Mouse (Mus musculus) neural tube, embryonic 11.5 days (tissue): ENCODE results near the gene Pakap. TPM values are rescaled to one million over a fixed set of nuclear protein-coding genes. Genes with fewer than 3 reads are reported as not detected.

Experiments used
- ATAC-seq: fragments of 200-750 bp; cut with Nextera tagmentation; 2 replicates; pipeline ENCODE4 v1.8.0; 2017; ENCODE audit warnings: moderate number of reproducible peaks, mild to moderate bottlenecking, moderate TSS enrichment, moderate library complexity; ENCODE audit not compliant: insufficient read depth, low FRiP score, low TSS enrichment
- DNase-seq: peaks from one replicate; pipeline ENCODE4 v3.0.0-alpha.2; 2015; ENCODE audit warnings: low spot score
- H3K27ac ChIP-seq: fragments of 300-500 bp; sonication (generic); 2 replicates; pipeline ENCODE4 v1.5.1; 2014; ENCODE audit warnings: low read depth, mild to moderate bottlenecking, low read length
- H3K27me3 ChIP-seq: fragments of 300-500 bp; sonication (generic); 2 replicates; pipeline ENCODE4 v1.6.1; 2014; ENCODE audit warnings: mild to moderate bottlenecking, low read length, mixed read lengths; ENCODE audit not compliant: control insufficient read depth, insufficient read depth
- H3K36me3 ChIP-seq: fragments of 300-500 bp; sonication (generic); 2 replicates; pipeline ENCODE4 v1.6.1; 2014; ENCODE audit warnings: mild to moderate bottlenecking, low read length, moderate library complexity, mixed read lengths; ENCODE audit not compliant: control insufficient read depth, insufficient read depth
- H3K4me1 ChIP-seq: fragments of 300-500 bp; sonication (generic); 2 replicates; pipeline ENCODE4 v1.6.1; 2014; ENCODE audit warnings: low read length, mixed read lengths; ENCODE audit not compliant: control insufficient read depth, insufficient read depth
- H3K4me2 ChIP-seq: fragments of 300-500 bp; sonication (generic); 2 replicates; pipeline ENCODE4 v1.6.1; 2014; ENCODE audit warnings: low read depth, mild to moderate bottlenecking, moderate library complexity
- H3K4me3 ChIP-seq: fragments of 300-500 bp; sonication (generic); 2 replicates; pipeline ENCODE4 v1.5.1; 2014; ENCODE audit warnings: low read depth, low read length
- H3K9ac ChIP-seq: fragments of 300-500 bp; sonication (generic); 2 replicates; pipeline ENCODE4 v1.6.1; 2014; ENCODE audit warnings: mild to moderate bottlenecking, low read length
- H3K9me3 ChIP-seq: fragments of 300-500 bp; sonication (generic); 2 replicates; pipeline ENCODE4 v1.6.1; 2016; ENCODE audit warnings: low read length; ENCODE audit not compliant: control insufficient read depth
- WGBS: fragments of 180-500 bp; shearing (Covaris S2); extraction: QIAGEN DNeasy Blood & Tissue Kit; methylation state at CpG from one replicate; pipeline ENCODE4 v1.1.7; 2014; 5-methylcytosine and 5-hydroxymethylcytosine counted together
- polyA plus RNA-seq: library from polyadenylated mRNA; unstranded; fragments of >200 nt; fragmentation: Nextera tagmentation; extraction: Ambion mirVana; gene quantifications from 2 replicates; pipeline ENCODE4 v1.2.1, GENCODE M21; 2014

Gene Pakap
- polyA plus RNA-seq, 1 experiment from 2014 or later, result 20.8 TPM

DNA sequence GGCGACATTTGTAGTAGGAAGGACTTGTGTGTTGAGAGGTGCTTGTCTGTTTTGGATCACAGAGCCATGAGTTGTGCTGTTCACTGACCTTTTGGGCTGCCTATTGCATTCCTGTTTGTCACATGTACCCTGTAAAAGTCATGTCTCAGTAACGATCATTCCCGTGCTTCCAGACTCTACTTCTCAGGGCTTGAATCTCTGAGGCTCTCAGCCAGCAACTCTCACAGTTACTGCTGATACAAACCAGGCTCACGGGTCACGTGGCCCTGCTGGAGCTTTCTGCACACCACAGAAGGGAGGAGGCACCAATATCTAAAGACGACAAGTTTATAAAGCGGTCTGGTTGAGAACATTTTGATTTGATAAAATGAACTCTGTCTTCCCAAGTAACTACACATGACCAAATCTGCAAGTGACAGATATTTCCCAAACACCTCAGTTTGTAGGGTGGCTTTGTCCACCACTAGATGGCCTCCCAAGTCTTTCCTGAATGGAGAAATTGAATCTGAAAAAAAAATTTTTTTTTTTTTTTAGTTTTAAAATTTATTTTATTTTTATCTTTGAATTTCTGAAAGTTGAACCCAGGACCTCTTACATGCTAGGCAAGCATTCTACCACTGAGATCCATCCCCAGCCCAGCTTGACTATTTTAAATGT lies 103.0 kb downstream of the Pakap start:
- Histone ChIP-seq H3K27ac (no peak overlapping the region), H3K36me3 (no peaks in the 10 kb centered on the region), H3K9ac (no peak overlapping the region), H3K9me3 (no peaks in the 10 kb centered on the region), H3K4me2 (no peak overlapping the region), H3K4me3 (no peak overlapping the region), H3K4me1 (no peaks in the 10 kb centered on the region), H3K27me3 (no peaks in the 10 kb centered on the region)
- no peak for ATAC-seq
- 74% methylated on average over 7 of the region's 7 CpGs for WGBS
- no peak for DNase-seq

DNA sequence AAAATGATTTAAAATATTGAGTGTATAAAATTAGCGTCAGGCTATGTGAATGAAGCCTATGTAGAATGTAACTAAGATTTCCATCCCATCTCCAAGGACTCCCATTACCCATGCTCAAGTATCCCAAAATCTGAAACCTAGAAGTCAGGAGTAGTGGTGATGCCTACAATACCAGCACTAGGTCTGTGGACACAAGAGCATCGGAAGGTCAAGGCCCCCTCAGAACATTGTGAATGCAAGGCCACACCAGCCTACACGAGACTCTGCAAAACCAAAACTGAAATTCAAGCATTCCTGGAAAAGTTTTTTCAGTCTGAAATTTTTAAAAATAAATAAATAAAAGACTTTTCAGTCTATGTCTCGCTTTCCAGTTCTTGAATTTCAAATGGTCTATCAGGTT lies 104.6 kb downstream of the Pakap start:
- H3K4me3 ChIP-seq, result no peak overlapping the region
- H3K9ac ChIP-seq, result no peak overlapping the region
- no peaks in the 10 kb centered on the region for H3K4me1 ChIP-seq
- WGBS, result 81% methylated on average over 4 of the region's 4 CpGs
- no peak overlapping the region for H3K27ac ChIP-seq
- no peak overlapping the region for H3K4me2 ChIP-seq
- DNase-seq (no peak), ATAC-seq (no peak)
- H3K27me3 ChIP-seq, result no peaks in the 10 kb centered on the region
- no peaks in the 10 kb centered on the region for H3K9me3 ChIP-seq
- no peaks in the 10 kb centered on the region for H3K36me3 ChIP-seq

DNA sequence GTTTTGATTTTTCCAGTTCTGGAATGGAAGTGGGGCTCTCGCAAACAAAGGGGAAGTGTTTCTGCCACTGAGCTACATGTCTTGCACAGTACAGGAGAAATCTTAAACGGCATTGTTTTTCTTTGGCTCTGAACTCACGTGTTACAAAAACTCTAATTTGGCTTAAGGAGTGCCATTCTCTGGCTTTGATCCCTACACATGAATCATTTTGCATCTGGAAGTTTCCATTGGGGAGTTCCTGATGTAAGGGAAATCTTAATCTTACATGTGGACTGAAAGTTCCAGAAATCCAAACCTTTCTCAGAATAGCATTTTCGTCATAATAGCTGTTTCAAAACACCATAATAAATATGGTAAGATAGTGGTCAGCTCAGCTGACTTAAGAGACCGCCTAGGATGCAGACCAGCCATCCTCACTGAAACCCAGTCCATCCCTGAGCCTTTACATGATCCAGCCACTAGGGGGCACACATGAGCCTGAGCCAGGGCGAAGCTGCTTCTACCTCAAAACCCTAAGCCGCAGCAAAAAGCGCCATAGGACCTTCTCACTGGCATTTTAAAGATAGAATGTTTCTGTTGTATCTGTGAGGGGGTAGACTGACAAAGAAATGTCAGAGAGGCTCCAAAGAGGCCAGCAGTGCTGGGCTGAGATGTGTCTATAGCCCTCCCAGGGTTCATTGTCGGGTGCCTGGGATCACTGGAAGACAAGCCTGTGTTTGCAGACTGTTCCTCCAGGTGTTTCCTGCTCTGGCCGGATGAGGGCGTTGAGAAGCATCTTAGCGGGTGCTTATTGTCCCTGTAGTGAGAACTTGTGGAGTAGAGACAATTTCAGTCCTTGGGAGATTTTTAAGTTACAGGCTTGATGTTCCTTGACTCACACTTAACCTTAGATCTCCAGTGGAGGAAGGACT lies 105.3 kb downstream of the Pakap start:
- Histone ChIP-seq H3K4me2 (peak overlapping the region; percentile 41), H3K9me3 (no peaks in the 10 kb centered on the region), H3K4me1 (no peaks in the 10 kb centered on the region), H3K36me3 (no peaks in the 10 kb centered on the region), H3K9ac (peak overlapping the region; percentile 45), H3K27ac (peak overlapping the region; percentile 17; the same call in 1 of the 2 replicates), H3K4me3 (no peak overlapping the region), H3K27me3 (no peaks in the 10 kb centered on the region)
- ATAC-seq (peak; percentile 60; the same call in 1 of the 2 replicates), DNase-seq (peak; percentile 88)
- WGBS, result 15% methylated on average over 12 of the region's 12 CpGs

DNA sequence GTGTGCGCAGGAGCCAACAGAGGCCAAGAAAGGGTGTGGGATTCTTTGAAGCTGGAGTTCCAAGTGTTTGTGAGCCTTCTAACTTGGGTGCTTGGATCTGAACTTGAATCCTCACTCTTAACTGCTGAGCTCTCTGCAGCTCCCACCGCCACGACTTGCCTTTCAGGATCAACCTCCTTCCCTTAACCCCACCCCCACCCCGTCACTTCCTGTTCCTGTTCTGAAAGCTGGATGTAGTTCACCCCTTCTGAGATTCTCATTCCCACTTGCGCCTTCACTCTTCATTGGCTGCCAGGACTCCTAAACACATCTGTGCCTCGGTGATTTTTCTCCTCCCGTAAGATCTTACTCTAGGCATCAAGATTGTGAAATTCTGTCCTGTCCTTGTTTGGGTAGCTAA lies 106.4 kb downstream of the Pakap start:
- H3K27me3 ChIP-seq, result no peaks in the 10 kb centered on the region
- H3K9ac ChIP-seq, result no peak overlapping the region
- no peak overlapping the region for H3K27ac ChIP-seq
- no peaks in the 10 kb centered on the region for H3K36me3 ChIP-seq
- no peak for DNase-seq
- WGBS, result 79% methylated on average over 7 of the region's 7 CpGs
- no peak for ATAC-seq
- no peak overlapping the region for H3K4me2 ChIP-seq
- no peaks in the 10 kb centered on the region for H3K4me1 ChIP-seq
- H3K4me3 ChIP-seq, result no peak overlapping the region
- no peaks in the 10 kb centered on the region for H3K9me3 ChIP-seq

DNA sequence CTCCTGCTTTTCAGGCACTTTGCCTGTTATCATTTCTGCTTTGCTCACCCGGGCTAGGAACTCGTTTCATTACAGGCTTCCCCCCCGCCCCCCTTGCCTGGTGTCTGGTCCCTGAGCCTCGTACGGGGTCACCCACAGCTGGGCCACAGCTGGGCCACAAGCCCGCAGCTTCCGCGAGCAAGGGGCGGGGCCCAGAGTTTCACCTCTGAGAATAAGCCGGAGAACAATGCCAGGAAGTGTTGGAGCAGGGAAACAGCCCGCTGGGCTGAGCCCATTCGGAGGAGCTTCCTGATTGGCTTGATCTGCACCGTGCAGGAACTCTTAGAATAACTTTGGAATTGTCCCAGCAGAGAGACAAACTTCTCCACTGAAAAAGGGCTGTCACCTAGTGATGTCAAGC lies 107.4 kb downstream of the Pakap start:
- H3K27ac ChIP-seq, result no peak overlapping the region

DNA sequence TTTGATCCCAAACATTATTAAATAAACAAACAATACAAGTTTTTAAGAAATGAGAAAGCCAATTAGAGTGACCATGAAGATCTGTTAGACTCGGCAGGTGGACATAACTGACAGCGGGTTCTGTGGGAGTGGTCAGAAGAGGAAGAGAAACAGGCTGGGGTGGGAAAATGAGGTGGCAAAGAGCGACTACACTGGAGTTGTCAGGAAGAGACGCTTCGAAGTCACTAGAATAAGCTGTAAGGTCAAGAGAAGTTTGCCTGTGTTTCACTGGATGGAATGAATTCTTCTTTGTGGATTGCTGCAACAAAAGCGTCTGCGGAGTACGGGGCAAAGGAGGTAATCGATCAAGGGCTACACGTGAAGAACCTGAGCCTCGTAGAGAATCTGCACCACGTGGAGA lies 109.9 kb downstream of the Pakap start:
- no peak overlapping the region for H3K27ac ChIP-seq
- WGBS, result 87% methylated on average over 12 of the region's 12 CpGs

More for the DNA sequence above, 107.4 kb downstream of the Pakap start:
- Histone ChIP-seq H3K9ac (0 out of 2 replicates have a peak overlapping the region, but pooled peaks have one; percentile 26), H3K4me2 (peak overlapping the region; percentile 34), H3K36me3 (no peaks in the 10 kb centered on the region), H3K9me3 (no peaks in the 10 kb centered on the region), H3K27me3 (no peaks in the 10 kb centered on the region), H3K4me1 (no peaks in the 10 kb centered on the region), H3K4me3 (no peak overlapping the region)
- WGBS, result 3% methylated on average over 13 of the region's 13 CpGs
- ATAC-seq, result 0 out of 2 replicates have a peak, but pooled peaks have one; percentile 10
- peak; percentile 50 for DNase-seq

DNA sequence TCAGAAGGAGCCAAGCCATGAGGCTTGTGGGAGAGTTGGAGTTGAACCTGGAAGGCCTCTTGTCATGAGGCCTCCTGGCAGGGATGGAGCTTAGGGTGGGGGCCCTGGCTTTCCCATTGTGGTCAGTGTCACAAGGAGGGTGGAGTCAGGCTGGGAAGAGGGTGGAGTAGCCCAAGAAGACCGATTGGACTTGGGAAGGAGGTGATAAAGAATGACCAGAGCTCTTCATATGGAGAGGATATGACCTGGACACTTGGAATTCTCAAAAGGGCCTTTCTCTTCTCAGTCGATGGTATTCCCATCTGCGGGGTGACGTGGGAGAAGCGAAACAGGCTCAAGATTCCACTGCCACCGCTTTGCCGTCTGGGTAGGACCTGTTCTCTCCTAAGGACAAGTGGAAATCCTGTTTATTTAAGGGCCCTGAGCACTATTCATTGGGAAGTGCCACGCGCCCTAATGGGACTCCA lies 111.0 kb downstream of the Pakap start:
- no peak overlapping the region for H3K4me2 ChIP-seq
- no peaks in the 10 kb centered on the region for H3K4me1 ChIP-seq
- H3K36me3 ChIP-seq, result no peaks in the 10 kb centered on the region
- no peak overlapping the region for H3K27ac ChIP-seq
- no peak for DNase-seq
- WGBS, result 80% methylated on average over 9 of the region's 9 CpGs
- no peak overlapping the region for H3K9ac ChIP-seq
- H3K9me3 ChIP-seq, result no peaks in the 10 kb centered on the region
- no peak for ATAC-seq
- no peaks in the 10 kb centered on the region for H3K27me3 ChIP-seq
- H3K4me3 ChIP-seq, result no peak overlapping the region

More for the DNA sequence above, 109.9 kb downstream of the Pakap start:
- Histone ChIP-seq H3K4me1 (no peaks in the 10 kb centered on the region), H3K9me3 (no peaks in the 10 kb centered on the region), H3K36me3 (no peaks in the 10 kb centered on the region), H3K4me2 (no peak overlapping the region), H3K9ac (no peak overlapping the region), H3K4me3 (no peak overlapping the region), H3K27me3 (no peaks in the 10 kb centered on the region)
- DNase-seq (no peak), ATAC-seq (no peak)

DNA sequence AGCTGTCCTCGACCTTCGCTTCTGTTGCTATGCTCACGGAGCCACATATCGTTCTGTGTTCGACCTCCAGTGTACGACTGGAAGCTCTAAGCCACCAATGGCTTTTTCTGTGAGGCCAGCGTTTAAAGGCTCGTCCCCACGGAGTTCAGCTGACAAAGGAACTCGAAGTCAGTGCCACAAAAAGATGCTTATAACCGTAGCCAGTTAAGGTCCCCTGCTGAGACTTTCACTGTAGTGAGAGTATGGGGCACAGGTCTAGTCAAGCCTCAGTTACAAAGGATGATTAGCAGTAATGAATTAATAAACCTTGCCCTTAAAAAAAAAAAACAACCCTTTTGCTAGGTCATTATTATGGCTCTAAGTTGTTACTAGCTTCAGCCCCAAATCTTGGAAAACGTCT lies 112.2 kb downstream of the Pakap start:
- DNase-seq (no peak), ATAC-seq (no peak)
- no peaks in the 10 kb centered on the region for H3K27me3 ChIP-seq
- H3K9ac ChIP-seq, result no peak overlapping the region
- H3K27ac ChIP-seq, result no peak overlapping the region
- no peaks in the 10 kb centered on the region for H3K9me3 ChIP-seq
- H3K4me1 ChIP-seq, result no peaks in the 10 kb centered on the region
- H3K4me3 ChIP-seq, result no peak overlapping the region
- WGBS, result 59% methylated on average over 12 of the region's 12 CpGs
- H3K4me2 ChIP-seq, result no peak overlapping the region
- no peaks in the 10 kb centered on the region for H3K36me3 ChIP-seq
